Mouse (Mus musculus) bone marrow macrophage, adult 2 months (primary cell): ENCODE results near the gene Arid5b.

Experiments
- CTCF ChIP-seq: IDR thresholded peaks from 2 replicates; pipeline ENCODE4 v1.5.1; 2012; ENCODE audit warnings: low read depth, mild to moderate bottlenecking, low read length, moderate library complexity
- POLR2A ChIP-seq: IDR thresholded peaks from 2 replicates; pipeline ENCODE4 v1.6.1; 2012; ENCODE audit warnings: mild to moderate bottlenecking, low read depth, low read length, borderline replicate concordance

DNA sequence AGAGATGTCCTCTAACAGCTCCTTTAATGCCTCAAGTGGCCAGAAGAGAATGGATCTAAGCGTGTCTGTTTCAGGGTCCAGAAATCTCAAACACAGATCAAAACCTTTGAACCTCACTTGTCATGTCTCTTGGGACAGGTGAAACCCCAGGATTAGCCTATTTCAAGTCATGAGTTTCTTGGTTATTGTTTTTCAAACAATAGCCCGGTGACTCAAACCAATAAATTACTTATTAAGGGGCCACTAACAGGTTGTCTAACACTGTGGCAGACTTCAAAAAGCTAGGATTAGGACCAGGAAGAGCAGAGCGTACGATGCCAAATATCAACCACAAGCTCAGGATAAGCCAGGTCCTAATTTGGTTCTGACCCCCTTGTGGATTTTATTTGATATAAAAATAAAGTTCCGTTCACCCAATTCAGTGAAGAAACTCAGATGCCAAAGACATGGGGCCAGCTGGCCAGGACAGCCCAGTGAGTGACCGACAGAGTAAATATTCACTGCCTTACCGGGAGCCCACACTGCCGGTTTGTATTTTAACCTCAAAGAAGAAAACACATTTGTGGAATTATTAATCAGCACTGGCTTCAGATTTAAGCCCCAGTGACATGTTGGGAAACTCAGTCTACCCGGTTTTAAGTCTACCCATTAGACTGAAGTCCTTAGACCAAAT, 15.1 kb downstream of the Arid5b start:
- TF ChIP-seq POLR2A: no peak
- TF ChIP-seq CTCF: no peak
